Mouse (Mus musculus) E14TG2a.4 (cell line): ENCODE data around the gene Gm21750.
A peak's percentile ranks its signal among the peaks of the same experiment; 100 is the strongest.
"Not testable (repeated sequence)": the region's sequence is repeated elsewhere in the genome, so short reads cannot be mapped to it uniquely, and the experiment has no call there.

Source experiments
- H3K27me3 ChIP-seq: 2 replicates; pipeline ENCODE4 v1.6.1; 2014; ENCODE audit warnings: low read length, control low read depth; ENCODE audit not compliant: insufficient read depth
- H3K36me3 ChIP-seq: 2 replicates; pipeline ENCODE4 v1.6.1; 2014; ENCODE audit warnings: low read length, control low read depth; ENCODE audit not compliant: insufficient read depth
- H3K4me1 ChIP-seq: replicated peaks from 2 replicates; pipeline ENCODE4 v1.6.1; 2014; ENCODE audit warnings: low read depth, low read length, control low read depth
- H3K4me3 ChIP-seq: replicated peaks from 2 replicates; pipeline ENCODE4 v1.5.1; 2014; ENCODE audit warnings: mild to moderate bottlenecking, low read length
- H3K9me3 ChIP-seq: 2 replicates; pipeline ENCODE4 v1.6.1; 2014; ENCODE audit warnings: low read length, control low read depth
- CTCF ChIP-seq: conservative IDR thresholded peaks from 2 replicates; pipeline ENCODE4 v1.5.1; 2014; ENCODE audit warnings: low read length
- NANOG ChIP-seq: IDR thresholded peaks from 2 replicates; pipeline ENCODE4 v1.6.1; 2014; ENCODE audit warnings: borderline replicate concordance, low read length, mixed read lengths
- POU5F1 ChIP-seq: IDR thresholded peaks from 2 replicates; pipeline ENCODE4 v1.6.1; 2014; ENCODE audit warnings: low read length, borderline replicate concordance

Gene Gm21750

DNA sequence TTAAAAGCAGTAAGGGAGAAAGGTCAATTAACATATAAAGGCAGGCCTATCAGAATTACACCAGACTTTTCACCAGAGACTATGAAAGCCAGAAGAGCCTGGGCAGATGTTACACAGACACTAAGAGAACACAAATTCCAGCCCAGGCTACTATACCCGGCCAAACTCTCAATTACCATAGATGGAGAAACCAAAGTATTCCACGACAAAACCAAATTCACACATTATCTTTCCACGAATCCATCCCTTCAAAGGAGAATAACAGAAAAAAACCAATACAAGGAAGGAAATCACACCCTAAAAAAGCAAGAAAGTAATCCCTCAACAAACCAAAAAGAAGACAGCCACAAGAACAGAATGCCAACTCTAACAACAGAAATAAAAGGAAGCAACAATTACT, at the start of gene Gm21750:
TSS of gene Gm21750 (plus strand) at position 301 of the 400 bp plus-strand sequence.
- H3K4me1 ChIP-seq, H3K4me3 ChIP-seq, H3K36me3 ChIP-seq, H3K27me3 ChIP-seq: not testable (repeated sequence)
- peaks cover 10% of the 10 kb centered on the region for H3K9me3 ChIP-seq

DNA sequence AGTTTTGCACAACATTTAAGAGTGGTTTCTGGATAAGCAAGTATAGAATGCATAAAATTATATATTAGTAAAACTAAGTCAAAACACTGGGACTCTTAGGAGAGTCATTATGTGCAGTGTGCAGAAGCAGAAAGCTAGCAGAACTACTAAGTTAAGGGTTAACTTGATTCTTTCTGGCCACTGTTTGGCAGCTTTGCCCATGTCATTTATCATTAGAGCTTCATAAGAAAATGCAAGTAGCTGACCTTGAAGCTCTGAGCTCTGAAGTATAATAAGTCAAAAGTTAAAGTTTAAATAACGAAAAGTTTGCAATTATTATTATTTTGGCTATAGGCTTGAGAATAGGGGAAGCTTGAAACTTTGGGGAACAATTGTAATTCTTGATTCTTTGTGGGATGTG, 46.1 kb upstream of the Gm21750 start:
- not testable (repeated sequence) for H3K4me3 ChIP-seq, H3K36me3 ChIP-seq, H3K4me1 ChIP-seq, H3K9me3 ChIP-seq, H3K27me3 ChIP-seq

DNA sequence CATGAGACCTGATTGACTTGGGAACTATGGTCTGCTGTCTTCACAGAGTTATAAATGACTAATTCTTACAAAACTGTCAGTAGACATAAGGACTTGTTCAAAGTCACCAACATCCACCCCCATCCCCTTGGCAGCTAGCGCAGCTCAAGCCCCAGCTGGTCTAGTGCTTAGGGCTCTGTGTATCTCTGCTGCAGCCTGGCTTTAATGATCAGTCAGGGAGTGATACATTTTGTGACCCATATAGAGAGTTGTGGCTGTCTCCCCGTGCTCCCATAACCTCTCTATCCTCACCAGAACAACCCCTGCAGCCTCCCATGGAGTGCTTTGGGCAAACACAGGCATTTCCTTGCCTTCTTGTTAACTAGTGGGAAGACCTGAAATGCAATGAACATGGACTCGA, 40.1 kb upstream of the Gm21750 start:
- TF ChIP-seq POU5F1 (no peak), NANOG (no peak), CTCF (no peak)
- H3K4me1 ChIP-seq: no peaks in the 10 kb centered on the region
- no peaks in the 10 kb centered on the region for H3K9me3 ChIP-seq
- H3K27me3 ChIP-seq: no peaks in the 10 kb centered on the region
- no peaks in the 10 kb centered on the region for H3K36me3 ChIP-seq
- no peak overlapping the region for H3K4me3 ChIP-seq

DNA sequence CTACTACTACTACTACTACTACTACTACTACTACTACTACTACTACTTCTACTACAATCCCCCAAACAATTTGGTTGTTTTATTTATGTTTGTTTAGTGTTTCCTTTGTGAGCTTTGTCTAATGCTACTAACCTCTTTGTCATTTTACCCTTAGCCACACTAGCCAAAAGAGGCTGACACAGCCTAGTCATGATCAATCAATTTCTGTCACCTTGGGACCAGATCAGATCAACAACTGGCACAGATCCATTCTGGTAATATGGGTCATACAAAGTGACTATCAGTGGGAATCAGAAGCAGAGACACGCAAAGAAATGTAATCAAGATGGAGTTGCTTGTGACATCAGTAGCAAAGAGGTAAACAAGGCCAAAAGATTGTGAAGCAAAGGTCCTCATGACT, 38.0 kb upstream of the Gm21750 start:
- Histone ChIP-seq H3K36me3 (no peaks in the 10 kb centered on the region), H3K4me3 (no peak overlapping the region), H3K4me1 (no peaks in the 10 kb centered on the region), H3K27me3 (no peaks in the 10 kb centered on the region), H3K9me3 (no peaks in the 10 kb centered on the region)
- no peak for TF ChIP-seq NANOG
- no peak for TF ChIP-seq CTCF
- TF ChIP-seq POU5F1: no peak

DNA sequence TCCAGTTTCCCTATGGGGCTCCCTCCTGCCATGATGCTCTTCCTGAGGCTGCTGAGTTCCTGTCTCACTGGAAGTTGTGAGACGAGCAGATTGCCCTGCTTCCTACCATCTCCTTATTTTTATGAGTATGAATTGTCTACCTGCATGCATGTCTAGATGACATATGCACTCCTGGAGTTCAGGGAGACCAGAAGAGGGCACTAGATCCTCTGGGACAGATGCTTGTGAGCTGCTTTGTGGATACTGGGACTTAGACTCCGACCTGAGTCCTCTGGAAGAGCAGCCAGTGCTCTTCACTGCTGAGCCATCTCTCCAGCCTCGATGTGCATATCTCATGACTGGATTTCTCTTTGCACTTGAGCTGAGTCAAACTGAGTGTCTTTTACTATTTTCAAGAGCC, 35.6 kb upstream of the Gm21750 start:
- TF ChIP-seq POU5F1: no peak
- no peak for TF ChIP-seq CTCF
- TF ChIP-seq NANOG: no peak
- H3K36me3 ChIP-seq: no peaks in the 10 kb centered on the region
- H3K4me1 ChIP-seq: no peaks in the 10 kb centered on the region
- H3K27me3 ChIP-seq: no peaks in the 10 kb centered on the region
- H3K4me3 ChIP-seq: no peak overlapping the region
- no peaks in the 10 kb centered on the region for H3K9me3 ChIP-seq

DNA sequence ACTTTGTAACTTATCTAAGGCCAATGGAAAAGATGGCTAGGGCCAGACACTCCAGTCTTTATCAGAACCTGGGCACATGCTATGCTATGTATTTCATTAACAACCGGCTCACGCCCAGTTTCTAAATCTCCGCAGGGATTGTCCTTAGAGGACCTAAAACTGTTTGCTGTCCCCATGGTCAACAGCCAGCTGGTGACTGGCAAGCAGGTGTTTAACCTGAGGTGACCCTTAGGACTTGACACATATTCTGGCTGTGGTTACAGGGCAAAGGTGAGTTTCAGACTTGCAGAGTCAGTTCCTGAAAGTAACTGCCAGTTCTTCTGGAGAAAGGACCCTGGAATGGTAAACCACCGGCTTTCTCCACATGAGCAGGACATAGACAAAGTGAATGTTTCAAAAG, 29.5 kb upstream of the Gm21750 start:
- H3K36me3 ChIP-seq: no peaks in the 10 kb centered on the region
- no peaks in the 10 kb centered on the region for H3K4me1 ChIP-seq
- H3K27me3 ChIP-seq: no peaks in the 10 kb centered on the region
- H3K9me3 ChIP-seq: no peaks in the 10 kb centered on the region
- H3K4me3 ChIP-seq: no peak overlapping the region
- TF ChIP-seq NANOG (no peak), CTCF (no peak), POU5F1 (no peak)

DNA sequence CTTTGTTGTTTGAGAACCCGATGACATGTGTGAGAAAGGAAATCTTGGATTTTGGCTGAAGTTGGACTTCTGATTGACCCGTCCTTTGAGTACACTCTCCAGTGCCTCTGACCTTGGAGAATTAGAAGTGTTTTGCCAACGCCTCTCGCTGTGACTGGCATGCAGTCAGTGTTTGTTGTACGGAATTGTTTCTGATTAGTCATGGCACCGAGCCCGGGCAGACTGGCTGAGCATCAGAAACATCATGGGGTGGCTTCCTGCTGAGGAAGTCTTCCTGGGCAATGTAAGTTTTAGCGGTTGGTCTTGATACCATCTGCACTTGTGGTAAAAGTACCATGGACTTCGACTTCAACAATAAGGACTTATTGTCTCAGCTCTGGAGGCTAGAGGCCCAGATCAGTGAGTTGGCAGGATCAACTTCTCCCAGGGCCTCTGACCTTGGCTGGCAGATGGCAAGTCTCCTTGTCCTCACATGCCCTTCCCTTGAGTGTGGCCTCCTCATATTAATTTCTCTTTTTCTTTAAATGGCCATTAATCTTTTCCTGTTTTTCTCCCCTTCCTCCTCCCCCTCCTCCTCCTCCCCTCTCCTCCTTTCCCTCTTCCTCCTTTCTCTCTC, 28.3 kb upstream of the Gm21750 start:
- Histone ChIP-seq H3K27me3 (no peaks in the 10 kb centered on the region), H3K4me3 (no peak overlapping the region), H3K4me1 (no peaks in the 10 kb centered on the region), H3K9me3 (no peaks in the 10 kb centered on the region), H3K36me3 (no peaks in the 10 kb centered on the region)
- no peak for TF ChIP-seq CTCF
- no peak for TF ChIP-seq NANOG
- TF ChIP-seq POU5F1: no peak

DNA sequence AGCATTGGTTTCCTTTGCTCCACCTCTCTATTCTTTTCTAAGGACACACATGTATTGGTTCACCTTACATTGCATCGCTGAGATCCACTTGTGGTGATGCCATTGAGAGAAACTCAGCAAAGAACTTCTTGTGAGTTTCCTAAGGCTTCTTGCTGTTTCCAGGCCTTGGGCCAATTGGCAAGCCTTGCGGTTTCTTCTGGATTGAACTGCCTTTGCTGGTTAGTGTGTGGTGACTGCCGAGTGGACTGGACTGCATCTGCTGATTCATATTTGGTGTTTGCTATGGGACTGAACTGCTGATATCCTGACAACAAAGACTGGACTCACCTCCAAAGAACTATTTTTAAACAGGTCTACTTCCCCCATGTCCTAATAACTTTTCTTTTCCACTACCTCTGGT, 26.7 kb upstream of the Gm21750 start:
- Histone ChIP-seq H3K27me3 (no peaks in the 10 kb centered on the region), H3K36me3 (no peaks in the 10 kb centered on the region), H3K4me1 (no peaks in the 10 kb centered on the region), H3K4me3 (no peak overlapping the region), H3K9me3 (no peaks in the 10 kb centered on the region)
- TF ChIP-seq NANOG (no peak), POU5F1 (no peak), CTCF (no peak)

DNA sequence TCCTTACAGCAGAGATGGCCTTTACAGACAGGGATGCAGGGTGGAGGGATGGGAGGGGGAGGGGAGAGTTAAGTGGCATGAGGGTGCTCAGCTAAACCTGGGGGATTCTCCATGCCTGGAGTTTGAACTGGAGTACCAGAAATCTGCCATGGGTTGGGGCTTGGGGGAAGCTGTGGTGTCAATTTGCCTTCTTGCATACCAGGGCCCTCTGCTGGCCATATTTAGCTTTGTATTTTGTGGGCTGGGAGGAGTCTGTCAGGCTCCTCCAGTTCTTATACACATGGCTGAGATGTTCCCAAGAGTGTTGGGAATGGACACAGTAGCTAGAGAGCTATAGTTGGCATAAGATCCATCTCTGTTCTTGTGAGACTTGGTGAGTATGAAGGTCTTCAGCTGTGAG, 23.6 kb upstream of the Gm21750 start:
- no peaks in the 10 kb centered on the region for H3K4me1 ChIP-seq
- no peaks in the 10 kb centered on the region for H3K9me3 ChIP-seq
- no peaks in the 10 kb centered on the region for H3K27me3 ChIP-seq
- peak; percentile 33 for TF ChIP-seq CTCF
- TF ChIP-seq POU5F1: no peak
- no peaks in the 10 kb centered on the region for H3K36me3 ChIP-seq
- H3K4me3 ChIP-seq: no peak overlapping the region
